In genomic region chr2:18027448-18028139, GRCm38 (mm10) we compare ENCODE assay signal across 7 mouse cellular contexts. TPM values are rescaled to one million over a fixed set of nuclear protein-coding genes. Genes with fewer than 3 reads are reported as not detected.
A peak's percentile ranks its signal among the peaks of the same experiment; 100 is the strongest.
DNase-seq lines count a peak whose midpoint lies in the region; ATAC-seq lines count a peak whose summit lies in the region.

No protein-coding gene starts in this region.

- peaks cover 9% of the 10 kb centered on the region for H3K4me1 ChIP-seq in intestine, embryonic 15.5 days (replicated peaks)
- H3K4me1 ChIP-seq in midbrain, embryonic 10.5 days: peaks cover 74% of the 10 kb centered on the region

- peak overlapping the region; percentile 84 for H3K9ac ChIP-seq in intestine, embryonic 15.5 days

- H3K4me2 ChIP-seq in intestine, embryonic 15.5 days (replicated peaks): peak overlapping the region; percentile 94

- peak overlapping the region; percentile 63 for H3K4me3 ChIP-seq in intestine, embryonic 15.5 days (replicated peaks)
- H3K4me3 ChIP-seq in midbrain, embryonic 10.5 days: peak overlapping the region; percentile 86

- H3K27me3 ChIP-seq in intestine, embryonic 15.5 days (replicated peaks): no peaks in the 10 kb centered on the region
- H3K27me3 ChIP-seq in midbrain, embryonic 10.5 days (ENCODE audit: low read depth, poor library complexity, severe bottlenecking): no peaks in the 10 kb centered on the region

- H3K27ac ChIP-seq in intestine, embryonic 15.5 days: peak overlapping the region; percentile 99
- peak overlapping the region; percentile 100 for H3K27ac ChIP-seq in midbrain, embryonic 10.5 days (replicated peaks)

- peak; percentile 95 to 98 for DNase-seq in adrenal gland, adult (ENCODE audit: inconsistent age in 2 of 2, low spot score in 1 of 2)
- DNase-seq in embryo, embryonic 10.5 days (ENCODE audit: low spot score): peak; percentile 98
- DNase-seq in gastrocnemius, postnatal 25 days: peak; percentile 88
- peak; percentile 93 to 96 for DNase-seq in left cerebral cortex, postnatal 25 days (ENCODE audit: low spot score in 2 of 2)
- peak; percentile 95 for DNase-seq in midbrain, embryonic 10.5 days (ENCODE audit: low spot score)
- peak; percentile 95 for DNase-seq in right cerebral cortex, postnatal 4 days

- WGBS in intestine, embryonic 15.5 days: under 1% methylated on average over 44 of the region's 44 CpGs
- under 1% methylated on average over 44 of the region's 44 CpGs for WGBS in midbrain, embryonic 10.5 days

- H3K36me3 ChIP-seq in intestine, embryonic 15.5 days: no peaks in the 10 kb centered on the region
- no peaks in the 10 kb centered on the region for H3K36me3 ChIP-seq in midbrain, embryonic 10.5 days

- H3K9me3 ChIP-seq in intestine, embryonic 15.5 days: no peaks in the 10 kb centered on the region
- no peaks in the 10 kb centered on the region for H3K9me3 ChIP-seq in midbrain, embryonic 10.5 days (replicated peaks)

- ATAC-seq in intestine, embryonic 15.5 days: peak; percentile 92

- intact Hi-C loops in left cerebral cortex, postnatal 25 days (cut with DNase I): loop anchor here (1.0 to 10.0 kb wide), 9 partner anchors 29 to 1247 kb away; partner anchors contain the start of genes Dnajc1 and Spag6

RNA-seq across cellular contexts. Expression of gene A930004D18Rik, which starts 9.9 kb away (rescaled TPM):
- 1 to 10 TPM in 1 of 2 experiments, under 1 TPM in 1; 0.20 to 1.6 TPM for total RNA-seq in gastrocnemius, postnatal 25 days (2021)
- polyA plus RNA-seq in intestine, embryonic 15.5 days (2015; fragmentation: Nextera tagmentation; extraction: Ambion mirVana): 11.8 and 12.6 TPM in 2 replicates
- total RNA-seq in left cerebral cortex, postnatal 25 days (2021): 1 to 10 TPM; 1.7 to 2.8 TPM
- 25.0 and 25.1 TPM in 2 replicates for polyA plus RNA-seq in midbrain, embryonic 10.5 days (2016; fragmentation: Nextera tagmentation; extraction: Ambion mirVana)

RNA-seq across cellular contexts. Expression of gene Skida1, which starts 21.3 kb away (rescaled TPM):
- total RNA-seq in gastrocnemius, postnatal 25 days (2021): under 1 TPM; 0.32 to 0.54 TPM
- polyA plus RNA-seq in intestine, embryonic 15.5 days (2015; fragmentation: Nextera tagmentation; extraction: Ambion mirVana): 3.2 and 3.6 TPM in 2 replicates
- 1 to 10 TPM; 7.5 to 8.3 TPM for total RNA-seq in left cerebral cortex, postnatal 25 days (2021)
- polyA plus RNA-seq in midbrain, embryonic 10.5 days (2016; fragmentation: Nextera tagmentation; extraction: Ambion mirVana): 19.3 and 22.7 TPM in 2 replicates

RNA-seq across cellular contexts. Expression of gene Mllt10, which starts 27.4 kb away (rescaled TPM):
- 10 to 100 TPM; 15.1 to 18.5 TPM for total RNA-seq in gastrocnemius, postnatal 25 days (2021)
- 55.5 TPM in 2 replicates for polyA plus RNA-seq in intestine, embryonic 15.5 days (2015; fragmentation: Nextera tagmentation; extraction: Ambion mirVana)
- 10 to 100 TPM; 47.2 to 51.5 TPM for total RNA-seq in left cerebral cortex, postnatal 25 days (2021)
- 66.9 and 71.0 TPM in 2 replicates for polyA plus RNA-seq in midbrain, embryonic 10.5 days (2016; fragmentation: Nextera tagmentation; extraction: Ambion mirVana)

RNA-seq across cellular contexts. Expression of gene H2al2a, which starts 30.8 kb away (rescaled TPM):
- total RNA-seq in gastrocnemius, postnatal 25 days (2021): not detected
- polyA plus RNA-seq in intestine, embryonic 15.5 days (2015; fragmentation: Nextera tagmentation; extraction: Ambion mirVana): not detected in 2 replicates
- not detected for total RNA-seq in left cerebral cortex, postnatal 25 days (2021)
- polyA plus RNA-seq in midbrain, embryonic 10.5 days (2016; fragmentation: Nextera tagmentation; extraction: Ambion mirVana): not detected in 2 replicates

Comparison
In these comparisons a context has a peak if more than half of its experiments do, and no peak if none do; other contexts are left out.
1. Peak in every context shown above with its lines: DNase-seq, ATAC-seq, H3K4me3 ChIP-seq and H3K27ac ChIP-seq.
2. RNA of gene Skida1, which starts 21.3 kb away (total RNA-seq): 7.5 to 8.3 TPM in left cerebral cortex, postnatal 25 days; 0.32 to 0.54 TPM in gastrocnemius, postnatal 25 days; every median in the first group is over 4 times any median in the second.